Mouse (Mus musculus): Measurements from ENCODE around the gene Gm10282. TPM values are rescaled to one million over a fixed set of nuclear protein-coding genes. Genes with fewer than 3 reads are reported as not detected.

Gene Gm10282
- total RNA-seq, 1 experiment from 2014 or later, result 57.6 TPM

DNA sequence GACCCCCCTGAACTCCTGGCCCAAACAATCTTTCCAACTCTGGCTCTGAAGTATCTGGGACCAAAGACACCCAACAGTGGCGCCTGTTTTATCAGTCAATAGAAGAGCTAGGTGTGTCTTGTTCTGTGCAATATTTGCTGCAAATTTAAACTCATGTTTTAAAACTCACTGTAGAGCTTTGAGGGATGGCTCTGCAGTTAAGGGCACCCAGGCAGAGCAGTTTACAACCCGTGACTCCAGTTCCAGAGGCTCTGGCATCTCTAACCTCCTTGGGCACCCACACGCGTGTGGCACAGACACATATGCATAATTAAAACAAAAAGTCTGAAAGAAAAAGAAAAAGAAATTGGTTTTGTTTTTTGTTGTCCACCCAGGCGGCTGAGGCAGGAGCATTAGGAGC lies 3.6 kb downstream of the Gm10282 start:
- ATAC-seq (replicated peaks; ENCODE audit: low read depth, poor library complexity, severe bottlenecking), result no peak

DNA sequence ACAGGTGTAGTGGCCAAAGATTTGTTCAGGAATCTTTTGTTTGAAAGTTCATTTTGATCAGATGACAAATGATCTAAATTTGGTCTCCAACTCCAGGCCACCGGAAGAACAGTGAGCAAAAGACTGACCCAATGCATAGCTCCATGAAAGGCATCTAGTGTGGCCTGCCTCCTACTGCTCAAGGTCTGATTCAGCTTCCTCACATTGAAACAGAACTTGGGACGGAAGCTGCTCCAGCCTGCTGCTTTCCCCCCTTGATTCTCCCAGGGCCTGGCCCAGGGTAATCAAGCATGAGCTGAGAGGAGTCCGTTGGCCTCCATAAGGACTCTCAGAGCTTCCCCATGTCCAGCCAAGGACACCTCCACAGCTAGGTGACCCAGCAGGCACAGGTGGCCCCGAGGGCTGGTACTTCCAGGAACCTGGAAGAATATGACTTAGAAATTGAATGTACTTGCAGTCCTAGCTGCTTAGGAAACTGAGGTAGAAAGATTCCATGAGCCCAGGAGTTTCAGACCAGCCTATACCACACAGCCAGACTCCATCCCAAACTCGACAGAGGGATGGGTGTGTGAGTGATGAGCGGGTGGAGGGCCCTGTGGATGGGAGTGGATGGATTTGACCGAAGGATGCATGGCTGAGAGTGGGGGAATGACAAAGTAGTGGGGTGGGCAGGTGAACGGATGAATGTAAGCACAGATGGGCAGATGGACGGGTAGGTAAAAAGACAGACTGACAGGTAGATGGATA lies 4.2 kb downstream of the Gm10282 start:
- ATAC-seq (replicated peaks; ENCODE audit: low read depth, poor library complexity, severe bottlenecking), result no peak

DNA sequence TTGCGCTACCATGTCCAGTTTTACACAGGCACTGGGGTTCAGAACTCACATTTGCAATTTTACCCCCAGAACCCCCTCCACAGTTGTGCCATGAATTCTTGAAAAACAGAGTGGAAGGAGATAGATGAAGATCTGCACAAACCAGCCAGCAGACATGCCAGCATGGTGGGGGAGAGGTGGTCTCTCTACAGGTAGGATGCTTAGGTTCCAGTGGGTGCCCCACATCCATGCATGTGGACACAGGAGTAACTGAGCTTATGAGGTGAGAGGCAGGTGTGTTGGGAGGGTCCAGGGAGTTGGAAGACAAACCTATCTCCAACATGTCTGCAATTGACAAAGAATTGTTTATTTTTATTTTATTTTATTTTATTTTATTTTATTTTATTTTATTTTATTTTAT lies 6.1 kb downstream of the Gm10282 start:
- ATAC-seq (replicated peaks; ENCODE audit: low read depth, poor library complexity, severe bottlenecking), result no peak

DNA sequence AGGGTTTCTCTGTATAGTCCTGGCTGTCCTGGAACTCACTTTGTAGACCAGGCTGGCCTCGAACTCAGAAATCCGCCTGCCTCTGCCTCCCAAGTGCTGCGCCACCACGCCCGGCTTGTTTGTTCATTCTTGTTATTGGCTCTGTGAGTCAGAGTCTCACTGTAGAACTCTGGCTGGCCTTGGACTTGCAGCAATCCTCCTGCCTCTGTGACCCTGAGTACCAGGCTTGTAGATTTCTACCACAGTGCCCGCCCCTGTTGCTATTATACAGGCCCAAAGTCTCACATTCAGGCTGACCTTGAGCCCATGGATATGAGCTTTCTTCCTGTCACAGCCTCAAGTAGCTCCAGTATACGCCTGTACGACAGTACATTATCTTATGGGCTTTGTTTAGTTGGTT lies 8.5 kb downstream of the Gm10282 start:
- ATAC-seq (replicated peaks; ENCODE audit: low read depth, poor library complexity, severe bottlenecking), result no peak

DNA sequence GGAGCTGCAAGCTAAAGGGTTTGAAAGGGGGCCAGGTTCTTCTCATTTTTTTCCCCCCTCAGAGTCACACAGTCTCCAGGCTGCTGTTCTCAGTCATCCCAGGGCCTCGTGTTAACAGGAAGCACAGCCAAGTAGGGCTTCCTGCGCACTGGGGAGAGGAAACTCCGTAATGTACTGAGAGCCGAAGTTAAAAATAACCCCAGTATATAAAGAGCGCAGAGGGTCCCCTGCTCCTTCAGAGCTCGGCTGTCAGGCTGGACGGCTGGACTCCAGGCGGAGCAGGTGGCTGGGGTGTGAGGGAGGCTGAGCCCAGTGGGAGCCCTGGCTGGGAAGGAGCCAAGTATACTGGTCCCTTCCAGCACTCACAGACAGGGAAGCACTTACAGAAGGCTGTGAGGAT lies 9.4 kb downstream of the Gm10282 start:
- peak; percentile 87 for ATAC-seq (replicated peaks; ENCODE audit: low read depth, poor library complexity, severe bottlenecking)

DNA sequence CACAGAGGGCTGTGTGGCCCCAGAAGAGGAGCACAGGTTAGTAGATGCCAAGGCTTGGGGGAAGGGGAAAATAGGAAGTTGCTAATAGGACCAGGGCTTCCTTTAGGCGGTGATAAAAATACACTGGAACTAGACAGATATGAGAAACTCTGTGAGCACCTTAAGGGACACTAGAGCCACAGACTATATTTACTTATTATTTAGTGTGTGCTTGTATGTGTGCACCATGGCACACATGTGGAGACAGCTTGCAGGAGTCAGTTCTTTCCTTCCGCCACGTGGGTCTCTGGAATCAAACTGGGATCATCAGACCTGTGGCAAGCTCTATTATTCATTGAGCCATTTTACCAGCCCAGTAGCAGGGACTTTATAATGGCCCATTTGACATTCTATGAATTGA lies 9.9 kb downstream of the Gm10282 start:
- ATAC-seq (replicated peaks; ENCODE audit: low read depth, poor library complexity, severe bottlenecking), result peak; percentile 30

DNA sequence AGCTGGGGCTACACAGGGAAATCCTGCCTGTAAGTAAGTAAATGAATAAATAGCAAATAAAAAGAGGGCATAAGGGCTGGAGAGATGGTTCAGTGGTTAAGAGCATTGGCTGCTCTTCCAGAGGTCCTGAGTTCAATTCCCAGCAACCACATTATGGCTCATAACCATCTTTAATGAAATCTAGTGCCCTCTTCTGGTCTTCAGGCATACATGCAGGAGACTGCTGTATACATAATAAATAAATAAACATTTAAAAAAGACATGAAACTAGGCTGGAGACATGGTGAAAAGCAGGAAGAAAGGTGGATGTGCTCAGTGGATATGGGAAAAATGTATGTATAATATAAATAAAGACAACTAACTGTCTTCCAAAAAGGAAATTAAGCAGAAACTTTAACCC lies 11.8 kb downstream of the Gm10282 start:
- no peak for ATAC-seq (replicated peaks; ENCODE audit: low read depth, poor library complexity, severe bottlenecking)

DNA sequence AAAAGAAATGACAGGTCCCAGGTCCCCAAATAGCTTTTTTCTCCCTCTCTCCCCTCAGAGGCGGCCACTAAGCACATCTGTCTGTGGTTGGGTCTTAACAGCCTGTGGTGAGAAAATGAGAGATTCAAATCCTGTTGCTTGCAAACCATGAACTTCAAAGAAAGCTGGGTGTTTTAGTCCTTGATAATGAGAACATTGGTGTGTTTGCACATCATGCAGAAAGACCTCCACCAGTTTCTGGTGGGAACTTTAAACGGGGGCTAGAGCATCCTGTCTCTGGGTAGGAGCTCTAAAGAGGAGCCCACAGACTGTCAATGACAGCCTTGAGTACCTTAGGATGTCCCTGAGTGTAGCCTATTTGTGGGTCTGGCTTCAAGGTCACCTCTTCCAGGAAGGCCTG lies 14.0 kb downstream of the Gm10282 start:
- no peak for ATAC-seq (replicated peaks; ENCODE audit: low read depth, poor library complexity, severe bottlenecking)

DNA sequence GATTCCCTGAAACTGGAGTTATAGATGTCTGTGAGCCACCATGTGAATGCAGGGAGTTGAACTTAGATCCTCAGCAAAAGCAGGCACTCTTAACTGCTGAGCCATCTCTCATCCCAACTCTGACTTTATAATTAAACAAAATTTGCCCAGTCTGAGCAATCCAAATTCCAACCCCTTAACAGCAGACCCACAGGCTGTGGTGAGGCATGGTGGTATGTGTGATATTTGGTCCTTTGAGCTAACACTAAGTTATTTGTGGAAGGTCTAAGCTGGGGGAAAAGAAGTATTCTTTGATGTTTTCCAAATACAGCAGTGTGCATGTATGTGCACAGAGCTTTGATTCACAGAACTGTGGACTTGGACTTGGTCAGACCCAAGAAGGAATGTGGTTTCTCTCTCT lies 16.0 kb downstream of the Gm10282 start:
- no peak for ATAC-seq (replicated peaks; ENCODE audit: low read depth, poor library complexity, severe bottlenecking)

DNA sequence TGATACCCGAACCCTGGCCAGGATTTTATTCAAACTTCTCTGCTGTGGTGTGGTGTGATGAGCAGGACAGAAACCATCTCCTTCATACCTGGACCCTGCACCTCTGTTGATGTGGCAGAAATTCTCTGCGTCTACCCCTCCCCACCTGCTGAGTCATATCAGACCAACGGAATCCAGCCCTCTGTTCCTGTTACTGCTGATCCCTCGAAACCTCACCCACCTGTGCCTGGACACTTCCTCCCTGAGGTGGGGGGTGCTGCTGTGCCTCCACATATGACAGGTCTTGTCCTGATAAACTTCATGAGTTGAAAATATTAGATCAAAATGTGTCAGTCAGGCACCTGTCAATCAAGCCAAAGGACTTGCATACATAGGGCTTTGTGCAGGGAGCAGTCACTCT lies 19.8 kb downstream of the Gm10282 start:
- ATAC-seq (replicated peaks; ENCODE audit: low read depth, poor library complexity, severe bottlenecking), result no peak; the same call in 1 of the 2 replicates

DNA sequence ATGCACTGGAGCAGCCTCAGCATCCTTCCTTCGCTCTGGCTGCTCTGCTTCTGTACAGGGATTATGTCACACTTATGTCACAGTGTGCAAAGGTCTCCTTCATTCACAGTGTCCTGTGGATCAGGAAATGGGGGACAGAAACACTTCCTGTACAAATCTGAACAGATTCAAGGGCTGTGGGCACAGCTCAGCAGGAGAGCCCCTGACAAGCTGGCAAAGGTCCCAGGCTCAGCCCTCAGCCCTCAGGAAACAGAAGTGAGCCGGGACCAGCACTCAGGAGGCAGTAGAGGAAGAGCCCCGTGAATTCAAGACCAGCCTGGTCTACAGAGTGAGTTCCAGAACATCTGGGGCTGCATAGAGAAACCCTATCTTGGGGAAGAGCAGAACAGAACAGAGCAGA lies 23.4 kb downstream of the Gm10282 start:
- peak; percentile 81 for ATAC-seq (replicated peaks; ENCODE audit: low read depth, poor library complexity, severe bottlenecking)

DNA sequence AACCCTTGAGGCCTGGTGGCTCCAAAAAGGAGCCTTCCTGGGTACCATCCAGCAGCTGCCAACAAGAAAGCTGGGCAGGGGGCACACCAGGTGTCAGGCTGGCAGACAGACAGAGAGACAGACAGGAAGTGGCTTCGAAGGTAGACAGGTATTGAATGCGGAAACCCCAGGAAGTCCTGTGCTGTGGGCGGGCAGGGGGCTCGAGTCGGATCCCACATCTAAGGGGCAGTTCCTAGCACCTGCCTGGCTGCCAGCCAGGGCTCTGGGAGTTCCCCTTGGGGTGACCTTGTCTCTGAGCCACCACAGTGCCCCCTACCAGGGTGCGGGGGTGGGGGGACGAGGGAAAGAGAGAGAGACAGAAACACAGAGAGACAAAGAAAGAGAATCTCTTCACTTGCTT lies 25.9 kb downstream of the Gm10282 start:
- ATAC-seq (replicated peaks; ENCODE audit: low read depth, poor library complexity, severe bottlenecking), result no peak

DNA sequence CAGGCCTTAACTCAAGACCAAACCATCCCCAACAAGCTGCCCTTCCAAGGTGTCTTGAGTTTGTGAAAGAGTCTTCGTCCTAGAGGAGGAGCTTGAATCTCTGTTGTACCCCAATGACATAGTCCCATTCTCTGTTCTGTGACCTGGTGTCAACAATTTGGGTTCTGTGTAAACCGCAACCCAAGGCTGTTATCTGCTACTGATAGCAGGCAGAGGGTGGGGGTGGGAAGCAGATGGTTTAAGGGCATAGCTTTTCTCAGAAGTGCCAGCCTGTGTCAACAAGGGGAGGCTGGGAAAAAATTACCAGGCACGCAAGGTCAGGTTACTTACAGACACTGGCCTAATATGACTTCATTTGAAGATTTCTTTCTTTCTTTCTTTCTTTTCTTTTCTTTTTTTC lies 27.8 kb downstream of the Gm10282 start:
- ATAC-seq (replicated peaks; ENCODE audit: low read depth, poor library complexity, severe bottlenecking), result peak; percentile 43

DNA sequence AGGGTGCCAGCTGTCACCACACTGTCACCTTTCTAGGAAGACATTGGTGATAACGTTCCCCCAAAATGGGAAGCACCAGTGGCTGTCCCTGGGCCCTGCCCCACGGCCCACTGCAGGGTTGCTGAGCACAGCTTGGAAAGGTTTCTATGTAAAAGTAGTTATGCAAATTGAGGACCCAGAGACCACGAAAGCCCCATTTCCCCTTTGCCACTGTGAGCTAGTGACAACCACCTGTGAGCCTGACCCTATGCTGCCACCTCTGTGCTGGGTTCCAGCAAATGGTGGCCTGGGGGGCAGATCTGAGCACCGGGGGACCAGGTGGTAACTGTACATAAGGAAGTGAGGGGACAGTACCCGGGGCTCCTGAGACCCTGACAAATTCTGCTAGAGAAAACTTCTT lies 31.3 kb downstream of the Gm10282 start:
- peak; percentile 45 for ATAC-seq (replicated peaks; ENCODE audit: low read depth, poor library complexity, severe bottlenecking)

DNA sequence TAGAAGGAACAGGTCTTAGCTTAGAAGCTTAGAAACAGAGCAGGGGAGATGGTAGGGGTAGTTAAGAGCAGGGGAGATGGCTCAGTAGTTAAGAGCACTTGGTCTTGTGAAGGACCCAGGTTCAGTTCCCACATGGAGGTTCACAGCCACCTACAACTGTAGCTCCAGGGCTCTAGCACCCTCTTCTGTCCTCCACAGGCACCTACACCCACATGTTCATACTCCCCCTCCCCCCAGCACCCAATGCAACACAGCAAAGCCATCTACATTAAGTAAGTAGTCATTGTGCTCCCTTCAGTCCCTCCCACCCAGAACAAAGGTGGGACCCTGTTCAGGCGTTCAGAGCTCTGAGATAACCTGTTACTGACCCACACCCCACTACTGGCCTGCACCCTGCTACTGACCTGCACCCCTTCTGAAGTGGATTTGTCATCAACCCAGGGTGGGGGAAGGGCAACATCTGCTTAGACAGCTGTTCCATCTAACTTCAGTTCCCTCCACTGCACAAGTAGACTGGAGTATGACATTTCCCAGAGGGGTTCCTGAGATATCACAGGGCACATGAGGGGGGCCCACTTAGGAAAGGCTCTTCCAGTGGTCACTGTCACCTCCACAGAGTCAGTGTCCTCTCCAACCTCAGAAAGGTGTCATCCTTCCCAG lies 31.8 kb downstream of the Gm10282 start:
- no peak for ATAC-seq (replicated peaks; ENCODE audit: low read depth, poor library complexity, severe bottlenecking)

DNA sequence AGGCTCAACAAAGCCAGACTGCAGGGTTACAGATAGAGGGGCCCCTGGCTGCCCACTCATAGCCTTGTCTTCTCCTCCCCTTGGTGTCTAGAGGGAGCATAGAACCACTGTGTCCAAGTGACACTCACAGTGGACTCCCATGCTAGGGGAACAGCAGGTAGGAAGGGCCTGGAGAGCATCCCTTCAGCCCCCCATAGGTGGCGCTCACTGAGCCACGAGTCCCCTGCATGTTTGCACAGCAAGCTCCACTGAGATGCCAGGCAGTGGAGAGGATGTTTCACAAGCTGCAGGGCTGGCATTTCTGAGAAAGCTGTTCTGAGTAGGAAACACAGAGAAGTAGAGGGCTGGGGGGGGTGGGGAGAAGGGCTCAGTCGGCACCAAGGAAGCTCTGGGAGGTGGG lies 32.7 kb downstream of the Gm10282 start:
- peak; percentile 28 for ATAC-seq (replicated peaks; ENCODE audit: low read depth, poor library complexity, severe bottlenecking)

DNA sequence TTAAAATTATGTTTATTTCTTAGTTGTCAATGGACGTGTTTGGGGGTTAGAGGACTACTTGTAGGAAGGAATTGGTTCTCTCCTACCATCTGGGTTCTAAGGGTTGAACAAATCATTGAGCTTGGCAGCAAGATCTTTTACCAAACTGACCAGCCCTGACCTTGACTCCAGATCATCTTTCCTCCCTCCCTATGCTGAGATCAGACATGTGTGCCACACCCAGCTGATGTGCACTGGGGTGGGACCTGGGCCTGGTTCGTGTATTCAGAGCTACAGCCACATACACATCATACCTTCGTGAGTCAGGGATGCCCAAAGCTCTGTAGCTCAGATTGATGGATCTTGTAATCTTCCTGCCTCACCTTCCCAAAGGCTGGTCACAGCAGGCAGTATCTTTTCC lies 33.4 kb downstream of the Gm10282 start:
- no peak for ATAC-seq (replicated peaks; ENCODE audit: low read depth, poor library complexity, severe bottlenecking)

DNA sequence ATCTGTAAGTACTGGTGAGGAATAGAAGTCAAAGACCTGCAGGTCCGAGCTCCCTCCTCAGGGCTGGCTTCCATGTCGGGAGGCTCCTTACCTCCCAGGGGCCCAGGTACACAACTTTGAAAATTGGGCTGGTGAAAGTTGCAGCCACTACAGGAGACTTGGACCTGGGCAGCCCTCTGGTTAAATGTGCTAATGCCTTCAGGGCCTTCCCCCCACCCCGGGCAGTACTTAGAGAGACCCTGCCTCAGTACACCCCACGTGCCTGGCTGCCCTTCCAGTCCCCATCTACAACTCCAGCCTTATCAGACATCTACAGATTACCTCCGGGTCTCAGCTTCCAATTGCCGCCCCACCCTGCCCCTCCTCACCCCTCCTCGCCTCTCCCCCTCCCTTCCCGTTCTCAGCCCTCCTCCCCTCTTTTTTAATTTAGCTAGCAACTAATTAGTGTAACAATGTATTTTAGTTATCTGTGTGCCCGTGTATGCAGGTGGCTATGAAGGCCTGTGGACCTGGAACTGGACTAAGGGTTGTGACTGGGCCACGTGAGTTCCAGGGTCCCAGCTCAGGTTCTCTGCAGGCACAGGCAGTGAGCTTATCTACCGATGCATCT lies 33.9 kb downstream of the Gm10282 start:
- no peak for ATAC-seq (replicated peaks; ENCODE audit: low read depth, poor library complexity, severe bottlenecking)

DNA sequence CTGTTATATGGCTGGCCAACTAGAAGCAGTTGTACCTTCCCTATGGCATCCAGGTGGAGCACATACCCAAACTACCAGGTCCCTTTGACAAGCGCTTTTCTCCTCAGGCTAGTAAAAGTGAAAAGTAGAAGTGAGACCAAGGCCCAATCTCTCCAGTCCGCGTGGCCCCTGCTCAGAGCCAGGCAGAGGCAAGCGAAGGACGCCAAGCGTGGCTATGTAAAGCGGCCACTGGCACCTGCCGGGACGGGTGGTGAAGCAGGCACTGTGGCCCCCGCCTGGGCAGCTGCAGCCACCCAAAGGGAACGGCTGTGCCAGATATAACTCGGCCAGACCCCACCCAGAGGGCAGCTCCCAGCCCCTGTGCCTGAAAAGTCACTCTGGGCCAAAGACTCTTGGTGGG lies 34.5 kb downstream of the Gm10282 start:
- ATAC-seq (replicated peaks; ENCODE audit: low read depth, poor library complexity, severe bottlenecking), result no peak

DNA sequence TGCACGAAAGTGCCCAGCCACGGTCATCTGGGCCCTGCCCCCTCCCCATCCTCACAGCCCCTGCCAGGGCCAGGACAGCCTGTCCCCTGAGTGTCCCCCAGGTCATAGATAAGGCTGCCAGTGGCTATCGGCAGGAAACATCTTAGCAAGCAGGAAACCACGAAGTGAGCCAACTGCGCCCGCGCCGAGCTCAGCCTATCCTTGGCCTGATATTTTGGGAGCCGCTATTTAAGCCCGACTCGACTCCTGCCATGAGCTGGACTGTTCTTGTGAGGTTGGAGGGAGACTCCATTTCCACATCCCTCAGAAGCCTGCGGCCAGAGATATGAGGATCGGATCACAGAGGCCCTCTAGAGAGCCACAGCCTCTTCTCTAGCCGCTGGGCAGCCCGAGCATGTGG lies 36.7 kb downstream of the Gm10282 start:
- ATAC-seq (replicated peaks; ENCODE audit: low read depth, poor library complexity, severe bottlenecking), result peak; percentile 87

DNA sequence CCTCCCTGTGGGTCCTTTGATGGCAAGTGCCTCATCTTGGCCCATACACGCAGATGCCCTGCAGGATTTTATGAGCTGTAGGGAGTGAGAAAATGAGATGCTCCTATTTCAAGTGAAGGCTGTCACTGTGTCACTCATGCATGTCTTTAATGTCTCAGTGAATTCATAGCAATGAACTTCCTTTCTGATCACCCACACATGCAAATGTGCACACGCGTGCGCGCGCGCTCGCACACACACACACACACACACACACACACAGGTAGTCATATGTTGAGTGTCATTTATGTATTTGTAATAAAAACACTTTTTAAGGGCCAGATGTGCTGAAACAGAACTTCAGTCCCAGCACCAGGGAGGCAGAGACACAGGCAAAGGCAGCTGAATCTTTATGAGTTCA lies 38.0 kb downstream of the Gm10282 start:
- no peak for ATAC-seq (replicated peaks; ENCODE audit: low read depth, poor library complexity, severe bottlenecking)

DNA sequence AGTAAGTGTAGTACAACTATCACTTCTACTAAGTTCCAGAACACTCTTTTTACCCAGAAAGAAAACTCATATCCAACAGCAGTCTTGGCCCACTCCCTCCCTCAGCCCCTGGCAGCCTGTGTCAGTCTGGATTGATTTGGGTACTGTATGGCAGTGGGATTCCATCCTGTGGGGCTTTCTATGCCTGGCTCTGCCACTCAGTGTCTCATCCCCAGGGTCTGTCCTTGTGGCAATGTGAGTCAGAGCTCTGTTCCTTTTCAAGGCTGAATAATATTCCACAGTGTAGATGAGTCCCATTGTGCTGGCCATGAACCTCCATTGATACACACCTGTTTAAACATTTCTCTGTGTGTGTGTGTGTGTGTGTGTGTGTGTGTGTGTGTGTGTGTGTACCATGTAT lies 38.4 kb downstream of the Gm10282 start:
- no peak for ATAC-seq (replicated peaks; ENCODE audit: low read depth, poor library complexity, severe bottlenecking)

Measured in common myeloid progenitor, adult 5-6 weeks (primary cell).